Mouse (Mus musculus) cerebellum, adult 2 months (tissue): ENCODE measurements around the gene Lonp1. TPM values are rescaled to one million over a fixed set of nuclear protein-coding genes. Genes with fewer than 3 reads are reported as not detected.
"Not testable (repeated sequence)": the region's sequence is repeated elsewhere in the genome, so short reads cannot be mapped to it uniquely, and the experiment has no call there.

Experiments used
- DNase-seq, 2 experiments: peaks; one replicate each; pipeline ENCODE4 v3.0.0; 2021
- H3K27ac ChIP-seq: fragments of 200-500 bp; 2 replicates; pipeline ENCODE4 v1.5.1; 2012; ENCODE audit warnings: low read length, control low read depth, inconsistent platforms; ENCODE audit not compliant: insufficient read depth
- H3K27me3 ChIP-seq: fragments of 200-500 bp; 2 replicates; pipeline ENCODE4 v1.6.1; 2012; ENCODE audit warnings: inconsistent platforms, mild to moderate bottlenecking, low read length, moderate library complexity; ENCODE audit not compliant: control insufficient read depth, insufficient read depth
- H3K4me1 ChIP-seq: fragments of 200-500 bp; 2 replicates; pipeline ENCODE4 v1.6.1; 2011; ENCODE audit warnings: low read length; ENCODE audit not compliant: control insufficient read depth, insufficient read depth
- H3K4me3 ChIP-seq: fragments of 200-500 bp; replicated peaks from 2 replicates; pipeline ENCODE3; 2011; ENCODE audit warnings: mild to moderate bottlenecking, low read depth, low read length, control low read depth; ENCODE audit not compliant: insufficient read depth
- CTCF ChIP-seq: fragments of 200-500 bp; IDR thresholded peaks from 2 replicates; pipeline ENCODE4 v1.5.1; 2011; ENCODE audit warnings: low read depth, mild to moderate bottlenecking, control low read depth, low read length, moderate library complexity, borderline replicate concordance; ENCODE audit not compliant: insufficient read depth
- POLR2A ChIP-seq: fragments of 200-500 bp; IDR thresholded peaks from 2 replicates; pipeline ENCODE4 v1.6.1; 2011; ENCODE audit warnings: low read length, control low read depth, borderline replicate concordance; ENCODE audit not compliant: insufficient read depth
- WGBS: fragments of 180-500 bp; shearing (Covaris S2); methylation state at CpG from one replicate; pipeline ENCODE4 v1.1.7; 2018; 5-methylcytosine and 5-hydroxymethylcytosine counted together
- polyA plus RNA-seq: library from polyadenylated mRNA; depleted of rRNA; stranded (reverse); fragments of >200 nt; gene quantifications from 2 replicates; pipeline ENCODE4 v1.2.3, GENCODE M21; 2012

The Lonp1 gene
- polyA plus RNA-seq, 1 experiment = 88.7 TPM

DNA sequence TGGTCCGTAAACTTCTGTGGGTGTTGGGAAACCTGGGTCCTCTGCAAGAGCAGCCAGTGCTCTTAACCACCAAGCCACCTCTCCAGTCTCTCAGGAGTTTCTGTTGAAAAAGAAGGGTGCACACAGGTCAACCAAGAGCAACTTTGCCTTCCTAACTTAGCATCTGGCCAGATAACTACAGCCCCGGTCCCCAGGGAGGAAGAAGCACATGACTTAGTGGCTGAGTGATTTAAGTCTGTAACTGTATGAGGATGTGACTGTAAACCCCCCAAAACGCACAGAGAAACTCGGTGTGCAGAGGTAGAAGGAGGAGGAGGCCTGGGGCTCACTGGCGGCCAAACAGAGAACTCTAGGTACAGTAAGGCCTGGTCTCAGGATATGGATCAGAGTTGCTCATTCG, 7.3 kb upstream of the Lonp1 start:
- no peak for DNase-seq
- Histone ChIP-seq H3K27me3 (no peaks in the 10 kb centered on the region; the same call in 1 of the 2 replicates), H3K4me1 (no peaks in the 10 kb centered on the region), H3K4me3 (no peak overlapping the region), H3K27ac (no peak overlapping the region)
- TF ChIP-seq CTCF (no peak), POLR2A (no peak)
- 74% methylated on average over 6 of the region's 6 CpGs for WGBS

DNA sequence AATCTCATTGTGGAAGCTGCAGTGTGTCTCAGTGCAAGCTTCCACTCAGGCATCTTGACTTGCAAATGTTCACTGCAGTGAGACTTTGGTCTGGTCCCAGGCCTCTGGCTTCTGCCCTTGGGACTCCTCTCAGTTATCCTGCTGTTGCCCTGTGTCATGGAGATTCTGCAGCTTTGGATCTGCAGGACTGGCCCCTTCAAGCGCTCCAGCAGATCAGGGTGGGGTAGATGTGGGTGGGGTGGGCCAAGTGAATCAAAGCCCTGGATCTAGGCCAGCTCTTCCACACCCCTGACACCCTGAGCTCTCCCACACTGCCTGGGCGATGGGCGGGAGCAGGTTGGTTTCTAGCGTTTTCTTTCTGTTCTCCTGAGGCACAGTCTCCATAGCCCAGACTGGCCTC, 5.1 kb upstream of the Lonp1 start:
- Histone ChIP-seq H3K4me1 (no peaks in the 10 kb centered on the region), H3K4me3 (no peak overlapping the region), H3K27me3 (no peaks in the 10 kb centered on the region; the same call in 1 of the 2 replicates), H3K27ac (no peak overlapping the region)
- no peak for TF ChIP-seq CTCF
- TF ChIP-seq POLR2A = no peak
- 44% methylated on average over 4 of the region's 4 CpGs for WGBS
- no peak for DNase-seq

DNA sequence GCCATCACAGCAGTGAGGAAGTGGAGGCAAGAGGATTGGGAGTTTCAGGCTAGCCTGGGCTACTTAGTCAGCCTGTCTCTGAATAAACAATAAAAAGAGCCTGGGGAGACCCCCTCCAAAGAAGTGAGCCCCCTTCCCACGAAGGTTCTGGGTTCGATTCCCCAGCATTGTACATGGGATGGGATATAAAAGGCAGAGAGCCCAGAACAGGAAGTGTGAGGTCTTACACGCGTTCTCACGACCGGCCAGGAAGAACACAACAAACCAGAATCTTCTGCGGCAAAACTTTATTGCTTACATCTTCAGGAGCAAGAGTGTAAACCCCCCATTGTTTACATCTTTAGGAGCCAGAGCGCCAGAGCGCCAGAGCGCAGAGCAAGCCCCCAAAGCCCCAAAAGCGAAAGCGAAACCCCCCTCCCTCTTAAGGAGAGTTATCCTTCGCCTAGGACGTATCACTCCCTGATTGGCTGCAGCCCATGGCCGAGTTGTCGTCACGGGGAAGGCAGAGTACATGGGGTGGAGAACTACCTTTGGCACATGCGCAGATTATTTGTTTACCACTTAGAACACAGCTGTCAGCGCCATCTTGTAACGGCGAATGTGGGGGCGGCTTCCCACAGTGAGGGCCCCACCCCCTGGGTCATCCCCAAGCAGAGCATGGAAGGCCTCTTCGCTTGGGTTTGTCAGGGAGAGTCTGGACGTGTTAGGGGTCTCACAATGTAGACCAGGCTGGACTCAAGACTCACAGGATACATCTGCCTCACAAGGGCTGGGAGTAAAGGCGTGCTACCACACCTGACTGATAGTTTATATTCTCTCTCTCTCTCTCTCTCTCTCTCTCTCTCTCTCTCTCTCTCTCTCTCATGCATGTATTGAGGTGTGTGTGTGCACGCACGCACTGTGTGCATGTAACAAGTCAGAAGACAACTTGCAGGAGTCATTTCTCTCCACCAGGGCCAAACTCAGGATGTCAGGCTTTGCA, 3.4 kb upstream of the Lonp1 start:
- not testable (repeated sequence) for H3K27me3 ChIP-seq, H3K4me1 ChIP-seq, H3K4me3 ChIP-seq, H3K27ac ChIP-seq, DNase-seq
- 78% methylated on average over 27 of the region's 27 CpGs for WGBS

DNA sequence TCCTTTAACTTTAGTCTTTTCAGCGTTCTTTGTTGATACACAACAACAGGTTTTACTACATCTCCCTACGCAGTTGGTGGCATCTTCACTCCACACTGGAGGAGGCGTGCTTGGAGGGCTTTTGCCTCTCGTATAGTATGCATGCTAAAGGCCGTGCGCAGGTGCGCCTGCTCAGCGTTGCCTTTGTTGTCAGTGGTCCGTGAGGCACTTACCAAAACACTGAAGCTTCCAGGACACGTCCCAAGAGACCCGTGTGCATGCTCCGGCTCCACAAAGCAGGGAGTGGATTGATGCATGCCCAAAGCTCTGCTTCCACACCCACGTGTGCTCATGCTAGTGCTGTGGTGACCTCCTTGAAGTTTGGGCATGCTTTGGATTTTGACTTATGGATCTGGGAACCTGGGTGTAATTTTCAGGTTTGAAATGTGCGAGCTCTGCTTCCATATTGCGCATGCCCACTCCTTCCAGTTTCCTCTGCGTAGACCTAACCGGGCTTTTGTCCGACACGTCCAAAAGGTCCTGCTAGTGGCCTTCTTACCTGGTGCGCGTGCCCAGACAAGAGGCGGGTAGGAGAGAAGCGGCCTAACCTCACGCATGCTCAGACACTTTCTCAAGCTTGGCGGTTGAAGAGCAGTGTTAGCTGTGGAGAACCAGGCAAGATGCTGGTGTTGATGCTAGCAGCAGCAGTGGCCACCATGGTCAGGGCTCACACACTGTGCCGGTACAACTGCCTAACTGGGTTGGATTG, 1.0 kb upstream of the Lonp1 start, which contains the start of gene Catsperd:
Gene Catsperd (plus strand): TSS at position 614 of the 748 bp plus-strand sequence.
- Histone ChIP-seq H3K27me3 (no peaks in the 10 kb centered on the region), H3K27ac (no peak within 1 kb of the TSS), H3K4me1 (no peaks in the 10 kb centered on the region), H3K4me3 (peak within 1 kb of the TSS; percentile 65)
- DNase-seq = peak; percentile 51 to 65
- no peak for TF ChIP-seq CTCF
- TF ChIP-seq POLR2A = no peak
- 7% methylated on average over 26 of the region's 26 CpGs for WGBS

DNA sequence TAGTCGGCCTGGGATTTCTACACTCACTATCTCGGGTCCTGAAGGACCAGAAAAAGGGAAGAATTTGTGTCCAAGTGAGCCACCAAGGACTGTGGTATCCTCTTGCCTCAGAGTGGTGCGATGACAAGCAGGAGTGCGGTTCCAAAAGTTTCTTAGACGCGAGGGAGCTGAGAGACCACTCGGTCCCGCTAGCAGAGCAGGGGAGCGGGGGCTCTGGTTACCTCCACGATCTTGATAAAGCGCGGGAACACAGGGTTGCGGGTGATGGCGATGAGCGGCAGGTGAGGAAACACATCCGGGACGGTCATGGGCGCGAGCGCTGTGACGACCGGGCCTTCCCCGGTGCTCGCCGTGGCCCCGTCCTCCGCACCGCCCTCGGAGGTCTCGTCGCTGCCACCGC, 427 bp downstream of the Lonp1 start:
- TF ChIP-seq CTCF (no peak), POLR2A (no peak)
- no peaks in the 10 kb centered on the region for H3K4me1 ChIP-seq
- no peak for DNase-seq
- H3K27me3 ChIP-seq = no peaks in the 10 kb centered on the region
- H3K27ac ChIP-seq = no peak overlapping the region
- WGBS = under 1% methylated on average over 26 of the region's 32 CpGs
- peak overlapping the region; percentile 65 for H3K4me3 ChIP-seq

DNA sequence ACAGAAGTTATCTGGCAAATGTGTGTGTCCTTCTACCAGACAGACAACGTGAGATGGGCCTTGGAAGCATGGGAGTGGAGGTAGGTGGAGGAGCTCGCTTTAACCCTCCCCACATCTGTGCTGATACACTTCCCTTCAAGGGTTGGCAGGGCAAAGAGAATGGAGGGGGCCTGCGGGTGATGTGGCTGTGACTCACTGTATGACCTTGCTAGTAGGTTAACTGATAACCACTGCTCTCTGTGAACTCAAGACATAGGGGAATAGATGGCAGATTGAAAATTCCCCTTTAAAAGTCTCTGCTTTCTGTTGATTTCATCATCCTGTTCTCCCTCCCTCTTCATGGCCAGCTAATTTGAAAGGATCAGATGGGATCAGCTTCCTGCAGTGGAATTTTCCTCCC, 1.2 kb downstream of the Lonp1 start:
- H3K27me3 ChIP-seq = no peaks in the 10 kb centered on the region
- no peak overlapping the region for H3K4me3 ChIP-seq
- no peak overlapping the region for H3K27ac ChIP-seq
- H3K4me1 ChIP-seq = no peaks in the 10 kb centered on the region
- WGBS = 82% methylated on average over 3 of the region's 3 CpGs
- TF ChIP-seq POLR2A (no peak), CTCF (no peak)
- no peak for DNase-seq

DNA sequence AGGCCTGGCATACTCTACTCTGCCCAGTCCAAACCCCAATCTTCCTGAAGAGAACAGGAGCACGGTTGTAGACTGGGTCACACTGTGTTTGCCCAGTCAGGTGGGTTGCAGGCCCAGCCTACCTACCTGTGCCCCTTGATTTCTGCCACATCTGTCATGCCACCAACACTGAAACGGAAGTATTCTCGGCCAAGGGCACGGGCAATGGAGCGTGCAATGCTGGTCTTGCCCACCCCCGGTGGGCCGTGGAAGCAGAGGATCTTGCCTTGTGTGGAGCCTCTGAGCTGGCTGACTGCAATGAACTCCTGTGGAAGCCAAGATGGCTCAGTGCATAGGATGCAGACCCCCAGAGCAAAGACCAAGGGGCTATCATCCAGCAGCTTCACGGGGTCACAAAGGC, 9.1 kb downstream of the Lonp1 start:
- 65% methylated on average over 8 of the region's 8 CpGs for WGBS
- no peaks in the 10 kb centered on the region for H3K27me3 ChIP-seq
- DNase-seq = peak in 1 of 2 experiments; percentile 15
- H3K4me3 ChIP-seq = no peak overlapping the region
- peaks cover 13% of the 10 kb centered on the region for H3K4me1 ChIP-seq
- TF ChIP-seq POLR2A (no peak), CTCF (no peak)
- H3K27ac ChIP-seq = no peak overlapping the region

DNA sequence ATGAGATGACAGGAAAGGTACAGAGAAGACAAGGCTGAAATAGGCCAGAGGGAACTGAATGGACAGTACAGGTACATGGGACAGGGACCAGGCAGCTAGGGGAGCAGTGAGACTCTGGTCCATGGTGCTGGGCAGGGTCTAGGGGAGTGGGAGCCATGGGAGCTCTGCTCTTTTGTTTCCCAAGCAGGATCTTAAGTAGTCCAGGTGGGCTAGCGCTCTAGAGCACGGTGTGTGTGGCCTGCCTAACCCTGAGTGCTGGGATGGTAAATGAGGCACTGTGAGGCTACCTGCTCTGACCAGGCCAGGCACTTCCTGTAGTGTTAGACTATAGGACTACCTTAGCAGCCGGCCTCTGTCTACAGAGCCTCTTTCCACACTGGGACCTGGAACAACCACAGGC, 10.0 kb downstream of the Lonp1 start:
- Histone ChIP-seq H3K4me1 (peaks cover 13% of the 10 kb centered on the region), H3K27me3 (no peaks in the 10 kb centered on the region), H3K4me3 (no peak overlapping the region), H3K27ac (no peak overlapping the region)
- 77% methylated on average over 3 of the region's 3 CpGs for WGBS
- TF ChIP-seq CTCF (no peak), POLR2A (no peak)
- no peak for DNase-seq
